Mouse (Mus musculus): ENCODE results near the gene Nfkbia. TPM values are rescaled to one million over a fixed set of nuclear protein-coding genes. Genes with fewer than 3 reads are reported as not detected.

Gene Nfkbia
- total and polyA plus RNA-seq, 3 experiments: 9.3 to 15.9 TPM; not detected in 1

- no peaks in the 10 kb centered on the region for H3K79me2 ChIP-seq (ENCODE audit: control insufficient read depth, insufficient read depth, low read length, poor library complexity)
- no peaks in the 10 kb centered on the region for H3K9me3 ChIP-seq (replicated peaks; ENCODE audit: insufficient read depth, low read length)
- H3K4me3 ChIP-seq (ENCODE audit: control insufficient read depth in 1 of 2, insufficient read depth in 1 of 2, low read depth in 2 of 2, low read length in 2 of 2): no peak overlapping the region
- TF ChIP-seq CHD1 (IDR thresholded peaks at IDR 0.05; ENCODE audit: low read depth, low read length): no peak
- TF ChIP-seq POLR2AphosphoS2 (IDR thresholded peaks at IDR 0.05; ENCODE audit: low read length): no peak
- no peak for TF ChIP-seq RAD21 (IDR thresholded peaks at IDR 0.05; ENCODE audit: low read depth, low read length)
- TF ChIP-seq TAL1 (IDR thresholded peaks at IDR 0.05; ENCODE audit: low read length): no peak
- TF ChIP-seq ZMIZ1 (IDR thresholded peaks at IDR 0.05; ENCODE audit: low read depth, low read length): no peak
- no peak for TF ChIP-seq SIN3A (IDR thresholded peaks at IDR 0.05; ENCODE audit: low read length)
- TF ChIP-seq ZNF384 (IDR thresholded peaks at IDR 0.05; ENCODE audit: low read depth, low read length): no peak
- no peak for TF ChIP-seq KAT2A (conservative IDR thresholded peaks at IDR 0.05; ENCODE audit: low read depth, low read length)
- no peak for TF ChIP-seq POLR2AphosphoS5 (IDR thresholded peaks at IDR 0.05; ENCODE audit: borderline replicate concordance, low read depth, low read length)
- TF ChIP-seq POLR2A (IDR thresholded peaks at IDR 0.05; ENCODE audit: control insufficient read depth in 1 of 2, insufficient read depth in 1 of 2, low read depth in 1 of 2, low read length in 2 of 2, poor library complexity in 1 of 2): no peak
- no peak for TF ChIP-seq MXI1 (IDR thresholded peaks at IDR 0.05; ENCODE audit: low read depth, low read length)
- no peak overlapping the region for H3K27ac ChIP-seq (ENCODE audit: control insufficient read depth, low read depth, low read length)
- H3K4me1 ChIP-seq (ENCODE audit: control insufficient read depth in 1 of 2, insufficient read depth in 2 of 2, low read length in 2 of 2): peaks cover under 1 to 3% of the 10 kb centered on the region in 2 experiments; a peak in 1 of 4 replicates
- no peak overlapping the region for H3K9ac ChIP-seq (ENCODE audit: control insufficient read depth, low read depth, low read length, poor library complexity, severe bottlenecking)
- DNase-seq (ENCODE audit: low read depth, low spot score): no peak
- no peaks in the 10 kb centered on the region for H3K36me3 ChIP-seq (ENCODE audit: control insufficient read depth in 1 of 2, insufficient read depth in 2 of 2, low read length in 2 of 2)
- H3K27me3 ChIP-seq (ENCODE audit: control insufficient read depth in 1 of 2, insufficient read depth in 2 of 2, low read length in 2 of 2): peaks cover 9 to 24% of the 10 kb centered on the region in 2 experiments; a peak in 3 of 4 replicates
These were observed 22.0 kb downstream of the Nfkbia start for GRCm38 (mm10) chr12:55470442-55470841.

GRCm38 (mm10) chr12:55467331-55468180 is 24.9 kb downstream of the Nfkbia start:
- no peak for DNase-seq (ENCODE audit: low read depth, low spot score)
- H3K36me3 ChIP-seq (ENCODE audit: control insufficient read depth in 1 of 2, insufficient read depth in 2 of 2, low read length in 2 of 2): no peaks in the 10 kb centered on the region
- H3K9me3 ChIP-seq (replicated peaks; ENCODE audit: insufficient read depth, low read length): no peaks in the 10 kb centered on the region
- H3K27ac ChIP-seq (ENCODE audit: control insufficient read depth, low read depth, low read length): no peak overlapping the region
- H3K9ac ChIP-seq (ENCODE audit: control insufficient read depth, low read depth, low read length, poor library complexity, severe bottlenecking): no peak overlapping the region
- peaks cover 5 to 7% of the 10 kb centered on the region in 2 experiments; a peak in 3 of 4 replicates for H3K4me1 ChIP-seq (ENCODE audit: control insufficient read depth in 1 of 2, insufficient read depth in 2 of 2, low read length in 2 of 2)
- H3K27me3 ChIP-seq (ENCODE audit: control insufficient read depth in 1 of 2, insufficient read depth in 2 of 2, low read length in 2 of 2): peaks cover 9 to 23% of the 10 kb centered on the region in 2 experiments; a peak in 3 of 4 replicates
- no peak overlapping the region for H3K4me3 ChIP-seq (ENCODE audit: control insufficient read depth in 1 of 2, insufficient read depth in 1 of 2, low read depth in 2 of 2, low read length in 2 of 2)
- TF ChIP-seq MAZ (IDR thresholded peaks at IDR 0.05; ENCODE audit: low read depth, low read length) (no peak), MYC (IDR thresholded peaks at IDR 0.05; ENCODE audit: low read depth, low read length) (no peak), TAL1 (IDR thresholded peaks at IDR 0.05; ENCODE audit: low read length) (no peak), ZC3H11A (IDR thresholded peaks at IDR 0.05; ENCODE audit: low read depth, low read length) (no peak), JUND (IDR thresholded peaks at IDR 0.05; ENCODE audit: low read depth, low read length) (no peak), GATA1 (IDR thresholded peaks at IDR 0.05; ENCODE audit: low read depth, low read length) (no peak), HCFC1 (IDR thresholded peaks at IDR 0.05; ENCODE audit: low read depth, low read length) (no peak), UBTF (IDR thresholded peaks at IDR 0.05; ENCODE audit: borderline replicate concordance, insufficient read depth, low read depth, low read length) (no peak), POLR2AphosphoS2 (IDR thresholded peaks at IDR 0.05; ENCODE audit: low read length) (no peak)
- H3K79me2 ChIP-seq (ENCODE audit: control insufficient read depth, insufficient read depth, low read length, poor library complexity): no peaks in the 10 kb centered on the region
